Mouse (Mus musculus) frontal cortex, postnatal 36 days (tissue): Measurements from ENCODE around the gene Kcna3.

Experiments used
- DNase-seq, 2 experiments: peaks; one replicate each; pipeline ENCODE4 v3.0.0; 2022; ENCODE audit warnings: low spot score in 2 of 2

The Kcna3 gene

DNA sequence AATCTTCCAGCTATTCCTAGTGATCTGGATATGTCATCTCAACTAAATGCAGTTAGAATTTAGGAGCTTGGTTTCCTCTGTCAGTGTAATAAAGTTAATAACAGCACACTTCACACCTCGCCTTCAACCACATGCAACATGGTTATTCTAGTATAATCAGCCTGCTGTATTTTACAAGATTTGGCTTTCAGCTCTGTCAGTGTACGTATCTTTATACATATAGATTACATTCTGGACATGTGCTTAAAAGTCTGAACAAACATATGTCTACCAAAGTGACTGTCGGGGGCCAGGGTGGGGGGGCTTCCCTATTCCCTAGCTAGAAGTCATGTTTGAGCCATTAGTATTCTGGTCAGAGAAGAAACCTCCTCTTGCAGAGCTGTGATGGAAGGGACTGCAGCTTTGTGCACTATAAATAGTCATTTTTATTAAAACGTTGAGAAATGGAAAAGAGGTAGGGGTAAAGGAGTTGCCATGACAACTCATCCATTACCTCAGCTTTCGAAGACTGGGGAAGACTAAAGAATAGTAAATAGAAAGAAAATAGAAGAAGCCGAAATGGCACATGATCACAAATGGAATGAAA, 29.6 kb downstream of the Kcna3 start:
- DNase-seq: peak in 1 of 2 experiments; percentile 28

DNA sequence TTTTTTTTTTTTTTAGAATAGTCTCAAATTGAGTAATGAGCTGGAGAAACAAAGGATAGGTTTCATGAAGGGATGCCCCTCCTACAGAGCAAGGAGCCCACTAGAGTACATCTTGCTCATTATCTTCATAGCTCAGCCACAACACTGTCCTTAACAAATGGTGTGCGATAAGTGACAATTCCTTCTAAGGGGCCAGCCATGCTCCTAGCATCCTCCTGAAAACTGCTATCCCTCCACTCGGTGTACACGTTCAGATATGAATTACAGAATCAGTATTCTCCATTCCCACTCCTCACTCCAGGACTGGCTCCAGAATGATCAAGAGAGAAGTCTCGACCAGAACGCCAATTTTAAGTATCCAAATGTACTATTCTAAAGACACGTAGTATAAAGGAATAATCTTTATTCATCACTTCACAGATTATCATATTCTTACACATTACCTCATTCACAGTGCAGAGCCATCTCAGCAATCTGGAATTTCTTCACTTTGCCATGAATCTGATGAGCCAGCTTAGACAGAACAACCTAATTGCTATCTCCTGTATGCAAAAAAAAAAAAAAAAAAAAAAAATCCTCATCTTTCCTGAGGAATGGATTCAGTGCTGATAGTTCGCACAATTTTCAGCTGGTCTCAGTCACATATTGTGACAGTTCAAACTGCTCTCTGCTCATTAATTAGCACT, 30.3 kb downstream of the Kcna3 start:
- DNase-seq: no peak

DNA sequence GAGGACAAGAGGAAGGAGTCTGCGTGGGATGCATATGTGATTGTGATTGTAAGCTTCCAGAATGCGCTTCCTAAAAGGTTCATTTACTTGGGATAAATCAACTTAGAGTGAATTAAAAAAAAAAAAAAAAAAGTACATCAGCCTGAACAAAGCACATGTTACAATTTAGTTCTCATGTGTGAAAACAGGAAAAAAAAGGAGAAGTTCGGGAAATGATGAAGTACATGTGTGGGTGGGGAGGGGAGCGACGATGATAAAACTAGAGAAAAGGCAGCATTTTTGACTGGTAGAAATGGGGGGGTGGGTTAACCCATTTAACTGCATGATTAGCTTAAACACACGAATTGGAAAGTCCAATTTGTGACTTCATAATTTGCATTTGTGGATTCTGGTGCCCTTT, 31.3 kb downstream of the Kcna3 start:
- no peak for DNase-seq

DNA sequence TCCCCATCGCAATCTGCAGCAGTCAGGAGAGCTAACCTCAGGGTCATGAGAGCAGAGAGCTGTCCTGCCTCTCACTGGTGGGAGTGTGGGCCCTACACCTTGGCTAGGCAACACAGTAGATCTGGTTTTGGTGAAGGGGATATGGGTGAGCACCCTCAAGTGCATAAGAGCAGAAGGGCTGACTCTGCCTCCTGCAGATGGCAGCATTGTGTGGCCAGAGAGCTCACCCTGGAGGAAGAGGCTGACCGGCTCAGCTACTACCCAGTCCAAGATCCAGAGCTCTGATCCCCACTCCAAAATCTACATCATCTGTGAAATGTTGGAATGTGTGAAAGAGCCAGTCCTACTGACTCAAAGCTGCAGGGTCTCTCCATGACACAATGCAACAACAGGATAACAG, 37.9 kb downstream of the Kcna3 start:
- DNase-seq: no peak

DNA sequence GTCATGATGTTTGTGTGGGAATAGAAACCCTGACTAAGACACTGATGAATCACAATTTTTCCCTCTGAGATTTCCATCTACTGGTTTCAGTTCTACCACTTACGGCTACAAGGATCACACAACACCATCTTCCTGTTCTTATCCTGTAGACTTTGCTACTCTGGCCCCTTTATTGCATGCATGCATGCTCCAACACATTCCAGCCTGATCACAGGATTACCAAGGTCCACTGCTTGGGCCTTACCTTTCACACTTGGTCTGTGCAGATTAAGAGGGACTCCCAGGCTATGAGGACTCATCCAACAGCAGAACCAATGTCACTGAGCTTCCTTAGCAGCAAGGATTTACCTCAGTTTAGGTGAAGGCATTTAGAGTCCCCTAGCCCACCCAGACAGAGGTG, 39.7 kb downstream of the Kcna3 start:
- no peak for DNase-seq

DNA sequence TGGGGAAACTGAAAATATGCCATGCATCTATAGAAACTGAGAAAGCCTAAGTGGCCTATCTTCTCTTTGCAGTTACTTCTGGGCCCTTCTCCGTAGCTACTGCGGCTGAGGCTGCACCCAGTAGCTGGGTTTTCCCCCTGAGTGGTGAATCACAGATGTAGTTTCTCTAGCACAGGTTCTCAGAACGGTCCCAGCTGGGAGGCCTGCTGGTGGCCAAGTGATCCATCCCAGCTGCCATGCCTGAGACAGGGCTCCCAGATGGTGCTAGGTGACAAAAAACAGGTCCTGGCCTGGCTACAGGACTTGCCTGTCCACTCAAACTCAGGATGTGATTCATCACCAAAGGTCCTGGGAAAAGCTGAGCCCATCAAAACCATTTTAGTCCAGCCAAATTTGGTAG, 40.7 kb downstream of the Kcna3 start:
- DNase-seq: no peak

DNA sequence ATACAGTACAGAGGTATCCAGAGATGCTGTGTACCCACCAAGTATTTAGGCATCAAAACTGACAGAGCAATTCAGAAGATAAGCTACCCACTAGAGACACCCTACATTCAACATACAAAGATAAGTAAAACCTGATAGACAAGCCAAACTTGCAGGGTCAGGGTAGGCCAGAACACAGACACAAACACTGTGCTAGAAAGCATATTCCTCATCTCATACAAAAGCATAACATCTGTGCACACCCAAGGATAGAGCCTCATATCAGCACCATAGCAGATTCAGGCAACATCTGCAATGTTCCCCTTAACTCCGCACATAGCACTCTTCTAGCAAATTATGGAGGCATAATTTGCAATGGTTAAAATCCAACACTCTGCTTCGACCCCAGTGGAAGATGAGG, 41.1 kb downstream of the Kcna3 start:
- DNase-seq: no peak

DNA sequence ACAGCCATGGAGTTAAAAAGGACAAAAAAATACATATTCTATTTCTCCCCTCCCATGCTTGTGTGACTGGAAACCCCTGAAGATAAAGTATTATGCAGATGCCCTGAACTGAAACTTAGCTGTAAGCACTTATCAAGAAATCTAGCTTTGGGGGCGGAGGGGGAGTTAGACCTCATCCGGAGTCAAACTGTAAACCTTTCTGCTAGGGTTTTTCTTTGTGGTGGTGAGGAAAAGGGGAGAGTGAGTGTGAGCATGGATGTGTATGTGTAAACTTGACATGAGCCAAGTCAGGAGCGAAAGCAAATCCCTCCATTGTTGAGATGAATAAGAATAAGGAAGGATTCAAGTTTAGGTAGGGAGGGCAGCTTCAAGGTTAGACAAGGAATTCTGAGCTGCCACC, 44.8 kb downstream of the Kcna3 start:
- no peak for DNase-seq

DNA sequence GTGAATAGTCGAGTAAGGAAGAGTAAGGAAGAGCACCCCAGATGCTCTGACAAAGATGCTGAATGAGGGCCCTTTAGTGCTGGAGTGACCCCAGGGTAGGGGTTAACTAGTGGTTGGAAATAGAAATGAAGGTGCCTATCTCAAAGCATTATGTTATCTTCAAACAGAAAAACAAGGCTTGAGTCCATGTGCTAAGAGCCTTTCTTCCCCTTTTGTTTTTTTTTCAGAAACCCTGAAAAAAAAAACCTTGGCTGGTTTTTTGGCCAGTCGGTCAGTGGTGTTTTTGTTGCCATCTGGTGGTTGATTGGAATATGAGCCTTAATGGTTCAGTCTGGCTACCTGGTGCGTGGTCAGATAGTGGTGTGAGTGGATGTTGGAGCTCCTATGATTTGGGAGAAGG, 45.3 kb downstream of the Kcna3 start:
- DNase-seq: peak in 1 of 2 experiments; percentile 32

DNA sequence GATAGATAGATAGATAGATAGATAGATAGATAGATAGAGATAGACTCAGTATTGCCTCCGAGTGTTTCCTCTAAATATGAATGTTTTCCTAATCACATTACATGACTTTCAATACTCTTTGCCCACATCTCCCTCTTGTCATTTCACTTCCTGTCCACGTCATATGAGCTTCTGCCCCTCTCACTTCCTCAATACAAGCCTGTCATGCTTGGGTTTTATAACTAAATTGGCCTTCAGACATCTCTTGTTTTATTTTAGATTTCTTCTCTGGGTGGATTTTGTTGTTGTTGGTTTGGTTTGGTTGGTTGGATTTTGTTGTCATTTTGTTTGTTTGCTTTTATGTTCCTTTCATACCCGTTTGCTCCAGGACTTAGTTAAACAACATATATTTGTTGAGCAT, 48.6 kb downstream of the Kcna3 start:
- no peak for DNase-seq

DNA sequence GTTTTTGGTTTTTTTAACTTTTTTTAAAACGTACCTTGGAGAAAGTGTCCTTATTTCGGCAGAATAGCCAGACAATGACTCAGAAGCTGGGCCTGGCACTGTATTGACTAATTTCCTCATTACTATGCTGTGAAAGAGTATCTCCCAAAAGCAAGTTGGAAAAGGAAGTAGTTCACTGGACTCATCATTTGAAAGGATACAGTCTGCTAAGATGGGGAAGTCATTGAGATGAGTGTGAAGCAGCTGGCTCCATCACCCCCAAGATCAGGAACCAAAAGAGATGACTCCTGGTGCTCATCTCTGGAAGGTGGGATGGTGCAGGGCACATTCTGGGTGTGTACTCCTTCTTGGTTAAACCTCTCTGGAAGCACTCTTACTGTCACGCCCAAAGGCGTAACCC, 51.4 kb downstream of the Kcna3 start:
- no peak for DNase-seq
